Mouse (Mus musculus) myocyte (in vitro differentiated cells): ENCODE measurements around the gene 9130213A22Rik. TPM values are rescaled to one million over a fixed set of nuclear protein-coding genes. Genes with fewer than 3 reads are reported as not detected.
"Not testable (repeated sequence)": the region's sequence is repeated elsewhere in the genome, so short reads cannot be mapped to it uniquely, and the experiment has no call there.

Experiments
- H3K27me3 ChIP-seq: one replicate; pipeline ENCODE4 v1.6.1; 2011; ENCODE audit not compliant: control insufficient read depth, insufficient read depth, insufficient read length
- H3K36me3 ChIP-seq: one replicate; pipeline ENCODE4 v1.6.1; 2011; ENCODE audit not compliant: control insufficient read depth, insufficient read depth
- H3K4me2 ChIP-seq: one replicate; pipeline ENCODE4 v1.6.1; 2011; ENCODE audit warnings: low read depth, control low read depth
- H3K4me3 ChIP-seq: one replicate; pipeline ENCODE4 v1.5.1; 2011; ENCODE audit warnings: mild to moderate bottlenecking, control low read depth, moderate library complexity
- H3K79me2 ChIP-seq: one replicate; pipeline ENCODE4 v1.6.1; 2011; ENCODE audit not compliant: control insufficient read depth, insufficient read depth
- H3ac ChIP-seq: one replicate; pipeline ENCODE4 v1.6.1; 2011; ENCODE audit not compliant: control insufficient read depth, insufficient read length
- CEBPB ChIP-seq: IDR thresholded peaks from 2 replicates; pipeline ENCODE4 v1.6.1; 2011; ENCODE audit warnings: mild to moderate bottlenecking, moderate library complexity; ENCODE audit not compliant: poor library complexity, insufficient read depth, severe bottlenecking
- E2F4 ChIP-seq: IDR thresholded peaks from one replicate; pipeline ENCODE4 v1.6.1; 2011; ENCODE audit warnings: mild to moderate bottlenecking, control low read depth, moderate library complexity; ENCODE audit not compliant: insufficient read depth
- MAX ChIP-seq: IDR thresholded peaks from one replicate; pipeline ENCODE4 v1.6.1; 2011; ENCODE audit warnings: low read depth, mild to moderate bottlenecking, control low read depth
- MYOD1 ChIP-seq, 3 experiments: IDR thresholded peaks; one replicate each; pipeline ENCODE4 v1.6.1; 2011; ENCODE audit warnings: control low read depth in 2 of 3, low read depth in 2 of 3, mild to moderate bottlenecking in 2 of 3, moderate library complexity in 1 of 3; ENCODE audit not compliant: insufficient read length in 2 of 3, control insufficient read depth in 1 of 3
- MYOG ChIP-seq, 3 experiments: IDR thresholded peaks; one replicate each; pipeline ENCODE4 v1.6.1; 2011; ENCODE audit warnings: control low read depth in 2 of 3, low read depth in 2 of 3, mild to moderate bottlenecking in 2 of 3; ENCODE audit not compliant: insufficient read length in 2 of 3, control insufficient read depth in 1 of 3, insufficient read depth in 1 of 3
- POLR2A ChIP-seq: IDR thresholded peaks from one replicate; pipeline ENCODE4 v1.6.1; 2011; ENCODE audit warnings: low read depth, mild to moderate bottlenecking, control low read depth, moderate library complexity; ENCODE audit not compliant: insufficient read length
- POLR2AphosphoS2 ChIP-seq: IDR thresholded peaks from one replicate; pipeline ENCODE4 v1.6.1; 2011; ENCODE audit warnings: low read depth, control low read depth; ENCODE audit not compliant: insufficient read length
- REST ChIP-seq: IDR thresholded peaks from one replicate; pipeline ENCODE4 v1.6.1; 2011; ENCODE audit warnings: mild to moderate bottlenecking, control low read depth, moderate library complexity; ENCODE audit not compliant: insufficient read depth, insufficient read length
- SRF ChIP-seq: IDR thresholded peaks from one replicate; pipeline ENCODE4 v1.6.1; 2011; ENCODE audit warnings: low read depth; ENCODE audit not compliant: control insufficient read depth, insufficient read length
- TCF12 ChIP-seq: IDR thresholded peaks from one replicate; pipeline ENCODE4 v1.6.1; 2011; ENCODE audit warnings: mild to moderate bottlenecking, control low read depth; ENCODE audit not compliant: poor library complexity, insufficient read depth, severe bottlenecking
- TCF3 ChIP-seq: IDR thresholded peaks from one replicate; pipeline ENCODE4 v1.6.1; 2011; ENCODE audit warnings: low read depth, control low read depth; ENCODE audit not compliant: insufficient read length
- USF1 ChIP-seq: IDR thresholded peaks from one replicate; pipeline ENCODE4 v1.6.1; 2011; ENCODE audit warnings: low read depth, mild to moderate bottlenecking, control low read depth, moderate library complexity
- polyA plus RNA-seq: library from polyadenylated mRNA; unstranded; fragments of >200 nt; fragmentation: generic; extraction: Trizol; gene quantifications from one replicate; pipeline ENCODE4 v1.2.1, GENCODE M21; 2012; ENCODE audit warnings: missing spikeins

Gene 9130213A22Rik
- polyA plus RNA-seq, 1 experiment, result 0.78 TPM

DNA sequence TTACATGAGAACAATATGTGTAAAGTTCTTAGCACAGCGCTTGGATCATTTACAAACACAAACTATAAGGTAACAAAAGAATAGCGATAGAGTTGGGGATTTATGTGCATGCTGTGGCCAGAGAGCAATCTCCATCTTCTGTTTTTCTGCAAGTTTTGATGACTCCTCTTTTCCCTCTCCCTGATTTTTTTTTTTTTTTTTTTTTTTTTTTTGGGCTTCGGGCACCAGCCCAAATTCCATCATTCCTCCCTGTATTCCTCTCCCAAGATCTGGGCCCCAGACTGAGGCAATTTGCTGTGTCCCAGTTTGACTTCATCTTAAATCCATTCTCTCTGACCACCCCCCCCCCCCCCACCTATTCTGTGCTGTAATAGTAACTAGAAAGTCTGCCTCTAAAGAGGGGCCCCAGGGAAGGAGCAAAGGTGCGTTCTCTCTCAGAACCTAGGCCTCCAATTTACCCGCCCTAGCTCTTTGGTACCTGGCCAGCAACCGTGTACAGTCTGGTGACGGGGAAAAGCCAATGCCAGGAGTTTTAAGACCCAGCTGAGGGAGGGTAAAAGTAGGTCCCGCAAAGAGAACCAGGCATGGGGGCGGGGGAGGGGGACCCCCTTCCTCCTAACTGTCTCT, 25.9 kb downstream of the 9130213A22Rik start:
- H3K27me3 ChIP-seq, result no peaks in the 10 kb centered on the region
- TF ChIP-seq TCF3, result no peak
- TF ChIP-seq POLR2A, result no peak
- TF ChIP-seq SRF, result no peak
- TF ChIP-seq MYOG (IDR thresholded peaks at IDR 0.05; ENCODE audit: control insufficient read depth in 1 of 3, insufficient read depth in 1 of 3, insufficient read length in 2 of 3, low read depth in 2 of 3), result no peak
- TF ChIP-seq CEBPB, result no peak
- no peak for TF ChIP-seq TCF12
- TF ChIP-seq POLR2AphosphoS2, result no peak
- no peak for TF ChIP-seq MYOD1 (IDR thresholded peaks at IDR 0.05; ENCODE audit: control insufficient read depth in 1 of 3, insufficient read length in 2 of 3, low read depth in 2 of 3)
- no peak for TF ChIP-seq MAX
- TF ChIP-seq E2F4, result no peak
- no peak for TF ChIP-seq USF1
- no peak for TF ChIP-seq REST
- H3K79me2 ChIP-seq, result peaks cover 10% of the 10 kb centered on the region
- H3K36me3 ChIP-seq, result peaks cover 6% of the 10 kb centered on the region
- no peak overlapping the region for H3ac ChIP-seq
- peak overlapping the region; percentile 36 for H3K4me3 ChIP-seq
- H3K4me2 ChIP-seq, result peak overlapping the region; percentile 90

DNA sequence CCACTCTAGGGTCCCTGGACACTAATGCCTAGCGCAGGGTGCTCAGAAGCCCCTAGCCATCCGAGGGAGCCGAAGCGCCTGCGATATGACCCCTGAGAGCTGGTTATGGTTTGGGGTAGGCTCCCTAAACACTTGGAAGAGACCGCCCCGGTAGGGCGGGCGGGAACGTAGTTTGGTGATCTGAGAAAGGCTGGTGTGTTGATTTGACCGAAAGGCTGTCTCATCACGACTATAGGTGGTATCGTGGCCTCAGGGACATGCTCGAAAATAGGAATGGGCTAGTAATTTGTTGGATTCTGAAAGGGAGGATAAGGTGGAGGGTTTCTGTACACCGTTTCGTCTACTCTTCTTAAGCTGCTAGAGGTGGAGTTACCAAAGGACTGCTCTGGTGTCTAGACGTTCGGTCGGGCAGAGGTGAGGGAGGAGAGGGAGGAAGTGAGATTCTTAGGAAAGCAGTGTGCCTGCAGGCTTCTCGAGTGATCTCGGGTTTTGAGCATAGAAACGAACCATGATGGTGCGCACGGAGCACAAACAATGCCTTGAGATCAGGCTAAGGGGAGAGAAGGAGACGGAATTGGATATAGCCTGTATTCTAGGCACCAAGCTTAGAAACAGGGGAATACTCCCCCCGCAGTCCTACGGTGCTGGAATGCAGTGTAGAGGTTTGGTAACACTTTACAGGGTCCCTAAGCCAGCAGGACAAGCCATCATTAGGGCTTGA, 26.7 kb downstream of the 9130213A22Rik start:
- Histone ChIP-seq H3K27me3 (no peaks in the 10 kb centered on the region), H3K79me2 (peaks cover 8% of the 10 kb centered on the region), H3K4me3 (peak overlapping the region; percentile 36), H3K4me2 (peak overlapping the region; percentile 90), H3ac (no peak overlapping the region), H3K36me3 (peaks cover 12% of the 10 kb centered on the region)
- TF ChIP-seq MYOG (IDR thresholded peaks at IDR 0.05; ENCODE audit: control insufficient read depth in 1 of 3, insufficient read depth in 1 of 3, insufficient read length in 2 of 3, low read depth in 2 of 3) (no peak), TCF12 (no peak), SRF (no peak), E2F4 (no peak), TCF3 (no peak), CEBPB (no peak), USF1 (no peak), POLR2AphosphoS2 (no peak), REST (no peak), POLR2A (no peak), MYOD1 (IDR thresholded peaks at IDR 0.05; ENCODE audit: control insufficient read depth in 1 of 3, insufficient read length in 2 of 3, low read depth in 2 of 3) (no peak), MAX (no peak)

DNA sequence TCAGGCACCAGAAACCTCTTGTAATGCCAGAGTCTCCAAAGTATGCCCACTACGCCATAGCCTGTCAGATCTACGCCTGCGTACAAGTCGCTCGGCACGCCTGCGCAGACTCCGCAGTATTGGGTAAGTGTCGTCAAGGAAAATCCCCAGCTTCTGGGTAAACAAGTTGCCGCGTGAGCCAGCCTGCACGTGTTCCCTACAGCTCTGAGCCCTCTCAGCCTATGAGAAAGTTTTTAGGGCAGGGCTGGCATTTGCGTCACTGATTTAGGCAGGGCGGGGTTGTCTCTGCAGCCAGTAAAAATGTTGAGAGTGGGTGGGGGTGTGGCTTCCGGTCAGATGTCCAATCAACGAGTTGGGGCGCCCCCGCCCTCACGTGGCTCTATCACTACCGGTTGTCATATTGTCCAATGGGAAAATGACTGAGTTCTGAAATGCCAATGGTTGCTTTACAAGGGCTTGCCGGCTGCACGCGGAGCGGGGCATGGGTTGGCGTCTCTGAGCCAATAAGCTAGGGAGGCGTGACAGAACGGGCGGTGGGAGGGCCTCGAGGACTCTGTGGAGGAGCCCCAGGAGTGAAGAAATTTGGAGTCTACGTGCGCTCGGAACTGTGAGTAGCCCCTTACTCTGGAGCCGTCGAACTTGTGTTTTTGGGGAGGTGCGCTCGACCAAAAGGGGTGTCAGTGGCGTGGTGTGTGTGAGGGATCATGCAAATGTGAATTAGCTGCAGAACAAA, 27.5 kb downstream of the 9130213A22Rik start, which contains the start of gene Per1:
Gene Per1 (plus strand): TSS at position 521 of the 733 bp plus-strand sequence.
- H3K27me3 ChIP-seq, result no peaks in the 10 kb centered on the region
- H3K4me3 ChIP-seq, result peak within 1 kb of the TSS; percentile 36
- H3K36me3 ChIP-seq, result peaks cover 20% of the 10 kb centered on the region
- TF ChIP-seq SRF (peak; percentile 53), USF1 (peak; percentile 57), POLR2AphosphoS2 (peak; percentile 83), MYOD1 (IDR thresholded peaks at IDR 0.05; ENCODE audit: control insufficient read depth in 1 of 3, insufficient read length in 2 of 3, low read depth in 2 of 3) (no peak), MAX (peak; percentile 98), E2F4 (no peak), CEBPB (no peak), POLR2A (peak; percentile 63)
- H3K79me2 ChIP-seq, result peaks cover 6% of the 10 kb centered on the region
- H3K4me2 ChIP-seq, result peak within 1 kb of the TSS; percentile 90
- no peak within 1 kb of the TSS for H3ac ChIP-seq

DNA sequence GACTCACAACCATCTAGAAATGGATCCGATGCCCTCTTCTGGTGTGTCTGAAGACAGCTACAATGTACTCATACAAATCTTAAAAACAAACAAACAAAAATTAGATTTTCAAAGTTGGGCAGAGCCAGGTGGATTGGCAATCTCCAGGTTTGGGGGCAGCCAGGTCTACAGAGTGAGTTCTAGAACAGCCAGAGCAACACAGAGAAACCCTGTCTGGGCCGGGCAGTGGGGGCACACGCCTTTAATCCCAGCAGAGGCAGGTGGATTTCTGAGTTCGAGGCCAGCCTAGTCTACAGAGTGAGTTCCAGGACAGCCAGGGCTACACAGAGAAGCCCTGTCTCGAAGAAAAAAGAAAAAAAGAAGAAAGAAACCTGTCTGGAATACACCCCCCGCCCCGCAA, 28.5 kb downstream of the 9130213A22Rik start:
- not testable (repeated sequence) for H3K4me3 ChIP-seq

More for the DNA sequence above, 28.5 kb downstream of the 9130213A22Rik start:
- H3K27me3 ChIP-seq, H3ac ChIP-seq: not testable (repeated sequence)
- peaks cover 16% of the 10 kb centered on the region for H3K79me2 ChIP-seq
- peak overlapping the region; percentile 81 for H3K4me2 ChIP-seq
- peaks cover 20% of the 10 kb centered on the region for H3K36me3 ChIP-seq
